Mouse (Mus musculus) midbrain, embryonic 12.5 days (tissue): ENCODE results near the gene Smdt1. TPM values are rescaled to one million over a fixed set of nuclear protein-coding genes. Genes with fewer than 3 reads are reported as not detected.
A peak's percentile ranks its signal among the peaks of the same experiment; 100 is the strongest.

Experiments used
- ATAC-seq: fragments of 200-750 bp; cut with Nextera tagmentation; 2 replicates; pipeline ENCODE4 v1.8.0; 2017; ENCODE audit warnings: low read depth, moderate TSS enrichment, moderate library complexity; ENCODE audit not compliant: low FRiP score
- H3K27ac ChIP-seq: fragments of 300-500 bp; sonication (generic); replicated peaks from 2 replicates; pipeline ENCODE4 v1.5.1; 2016; ENCODE audit warnings: mild to moderate bottlenecking
- H3K27me3 ChIP-seq: fragments of 300-500 bp; sonication (generic); 2 replicates; pipeline ENCODE4 v1.6.1; 2016; ENCODE audit warnings: mild to moderate bottlenecking
- H3K36me3 ChIP-seq: fragments of 300-500 bp; sonication (generic); 2 replicates; pipeline ENCODE4 v1.6.1; 2016
- H3K4me1 ChIP-seq: fragments of 300-500 bp; sonication (generic); 2 replicates; pipeline ENCODE4 v1.6.1; 2016
- H3K4me2 ChIP-seq: fragments of 300-500 bp; sonication (generic); replicated peaks from 2 replicates; pipeline ENCODE4 v1.6.1; 2016; ENCODE audit warnings: mild to moderate bottlenecking, moderate library complexity
- H3K4me3 ChIP-seq: fragments of 300-500 bp; sonication (generic); 2 replicates; pipeline ENCODE4 v1.5.1; 2016; ENCODE audit warnings: mild to moderate bottlenecking
- H3K9ac ChIP-seq: fragments of 300-500 bp; sonication (generic); replicated peaks from 2 replicates; pipeline ENCODE4 v1.6.1; 2016; ENCODE audit warnings: mild to moderate bottlenecking, moderate library complexity
- H3K9me3 ChIP-seq: fragments of 300-500 bp; sonication (generic); 2 replicates; pipeline ENCODE4 v1.6.1; 2016; ENCODE audit warnings: mild to moderate bottlenecking
- WGBS: fragments of 180-500 bp; shearing (Covaris S2); methylation state at CpG from one replicate; pipeline ENCODE4 v1.1.7; 2016; 5-methylcytosine and 5-hydroxymethylcytosine counted together
- polyA plus RNA-seq: library from polyadenylated mRNA; unstranded; fragments of >200 nt; fragmentation: Nextera tagmentation; extraction: Ambion mirVana; gene quantifications from 2 replicates; pipeline ENCODE4 v1.2.1, GENCODE M21; 2016

The Smdt1 gene
- 248 and 261 TPM in 2 replicates for polyA plus RNA-seq

DNA sequence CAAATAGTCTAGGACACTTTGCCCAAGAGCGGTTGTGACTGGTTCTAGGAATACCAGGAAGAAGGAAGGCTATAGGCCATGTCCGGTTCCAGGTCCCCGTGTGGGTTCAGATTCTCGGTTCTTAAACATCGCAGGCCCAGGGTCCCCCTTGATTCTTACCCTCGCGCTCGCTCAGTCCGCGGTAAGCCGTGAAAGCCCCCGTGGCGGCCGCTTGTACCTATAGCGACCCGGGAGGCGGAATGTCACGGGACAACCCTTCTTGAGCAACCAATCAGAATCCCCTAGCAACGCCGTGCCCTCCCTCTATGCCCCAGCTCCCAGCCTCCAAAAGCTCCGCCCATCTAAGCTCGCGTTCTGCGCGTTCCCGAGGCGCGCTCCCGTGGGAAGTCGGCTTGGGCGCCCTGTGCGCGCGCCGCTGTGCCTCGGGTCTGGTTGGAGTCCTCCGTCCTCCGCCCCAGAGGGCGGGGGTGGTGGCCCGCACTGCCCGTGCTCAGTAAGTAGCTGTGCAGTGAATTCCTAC lies at the start of gene Smdt1, which contains the start of the genes Naga and Pheta2:
Smdt1 (plus strand) TSS at position 367 of the 520 bp plus-strand sequence.
Naga (minus strand) TSS at position 333 of the 520 bp plus-strand sequence.
Pheta2 (plus strand) TSS at position 350 of the 520 bp plus-strand sequence.
- H3K9me3 ChIP-seq = no peaks in the 10 kb centered on the region
- H3K4me3 ChIP-seq = peak within 1 kb of the TSS; percentile 55
- peak; percentile 90 for ATAC-seq
- H3K4me2 ChIP-seq = peak within 1 kb of the TSS; percentile 66
- peaks cover 30% of the 10 kb centered on the region for H3K27me3 ChIP-seq
- peaks cover 23% of the 10 kb centered on the region for H3K36me3 ChIP-seq
- H3K9ac ChIP-seq = peak within 1 kb of the TSS; percentile 55
- under 1% methylated on average over 41 of the region's 41 CpGs for WGBS
- H3K27ac ChIP-seq = 0 out of 2 replicates have a peak within 1 kb of the TSS, but pooled peaks have one; percentile 35
- H3K4me1 ChIP-seq = peaks cover 22% of the 10 kb centered on the region

DNA sequence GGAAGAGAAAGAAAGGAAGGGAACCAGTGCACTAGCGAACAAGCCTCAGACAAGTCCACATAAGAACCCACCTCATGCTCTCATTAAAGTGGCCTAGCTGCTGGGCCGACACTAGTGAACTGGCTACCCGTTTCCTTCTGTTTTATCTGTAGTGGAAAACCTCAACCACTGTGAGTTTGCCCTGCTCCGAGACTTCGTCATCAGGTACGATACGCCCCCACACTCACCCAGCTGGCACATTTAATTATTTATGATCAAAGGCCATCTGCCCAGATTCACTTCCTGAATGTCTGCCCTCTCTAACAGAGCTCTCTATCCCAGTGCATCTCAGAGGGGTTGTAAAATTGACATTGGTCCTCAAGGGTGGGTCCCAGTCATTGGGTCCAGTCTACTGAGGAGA lies 48.5 kb upstream of the Smdt1 start:
- no peak for ATAC-seq
- H3K27ac ChIP-seq = no peak overlapping the region
- H3K4me2 ChIP-seq = no peak overlapping the region
- no peaks in the 10 kb centered on the region for H3K27me3 ChIP-seq
- WGBS = 95% methylated on average over 7 of the region's 7 CpGs
- H3K4me3 ChIP-seq = no peak overlapping the region
- H3K4me1 ChIP-seq = peaks cover 18% of the 10 kb centered on the region
- peaks cover 66% of the 10 kb centered on the region for H3K36me3 ChIP-seq
- H3K9me3 ChIP-seq = no peaks in the 10 kb centered on the region
- no peak overlapping the region for H3K9ac ChIP-seq

DNA sequence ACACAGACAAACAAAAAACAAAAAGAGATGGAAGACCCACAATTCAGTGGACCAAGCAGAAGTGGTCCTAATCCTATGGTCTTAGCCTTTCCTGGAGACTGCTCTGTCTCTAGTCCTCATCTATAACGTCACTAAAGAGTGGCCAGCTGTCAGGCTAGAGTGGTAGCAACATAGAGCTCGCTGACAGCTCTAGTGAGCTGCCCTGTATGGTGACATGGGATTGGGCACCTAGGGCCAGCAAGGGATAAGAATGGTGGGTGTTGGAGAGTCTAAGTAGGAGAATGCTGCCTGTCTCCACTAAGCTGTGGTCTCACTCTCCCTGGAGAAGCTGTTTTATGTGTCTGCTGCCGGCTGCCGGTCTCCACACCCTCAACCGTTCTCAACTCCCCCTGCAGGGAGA lies 45.9 kb upstream of the Smdt1 start:
- Histone ChIP-seq H3K4me2 (peak overlapping the region; percentile 8; the same call in 1 of the 2 replicates), H3K9me3 (no peaks in the 10 kb centered on the region), H3K36me3 (peaks cover 40% of the 10 kb centered on the region), H3K4me3 (no peak overlapping the region), H3K9ac (no peak overlapping the region), H3K27ac (peak overlapping the region; percentile 60), H3K4me1 (peaks cover 18% of the 10 kb centered on the region), H3K27me3 (no peaks in the 10 kb centered on the region)
- 10% methylated on average over 5 of the region's 5 CpGs for WGBS
- ATAC-seq = peak; percentile 38

DNA sequence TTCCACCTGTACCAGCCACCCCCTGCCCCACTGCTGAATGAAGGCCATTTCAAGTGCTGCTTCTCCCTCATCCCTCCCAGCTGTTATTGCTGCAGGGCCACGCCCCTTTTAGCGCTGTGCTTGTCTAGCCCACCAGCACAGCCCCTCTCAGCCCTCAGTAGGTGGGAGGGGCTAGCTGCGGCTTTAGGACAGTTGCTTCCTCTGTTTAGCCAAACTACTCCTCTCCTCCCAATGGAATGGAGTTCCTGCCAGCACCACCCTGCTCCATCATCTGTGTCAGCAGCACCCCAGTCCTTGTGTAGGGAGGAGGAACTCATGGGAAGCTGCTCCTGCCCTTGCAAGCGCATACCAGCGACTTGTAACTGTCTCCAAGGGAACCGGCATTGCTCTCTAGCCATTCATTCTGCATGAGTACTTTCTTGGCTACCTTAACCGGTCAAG lies 45.5 kb upstream of the Smdt1 start:
- 5% methylated on average over 7 of the region's 7 CpGs for WGBS
- no peaks in the 10 kb centered on the region for H3K9me3 ChIP-seq
- H3K4me2 ChIP-seq = peak overlapping the region; percentile 8; the same call in 1 of the 2 replicates
- peak overlapping the region; percentile 60 for H3K27ac ChIP-seq
- no peak overlapping the region for H3K4me3 ChIP-seq
- H3K4me1 ChIP-seq = peaks cover 18% of the 10 kb centered on the region
- H3K36me3 ChIP-seq = peaks cover 36% of the 10 kb centered on the region
- H3K27me3 ChIP-seq = no peaks in the 10 kb centered on the region
- peak; percentile 87 for ATAC-seq
- H3K9ac ChIP-seq = no peak overlapping the region

DNA sequence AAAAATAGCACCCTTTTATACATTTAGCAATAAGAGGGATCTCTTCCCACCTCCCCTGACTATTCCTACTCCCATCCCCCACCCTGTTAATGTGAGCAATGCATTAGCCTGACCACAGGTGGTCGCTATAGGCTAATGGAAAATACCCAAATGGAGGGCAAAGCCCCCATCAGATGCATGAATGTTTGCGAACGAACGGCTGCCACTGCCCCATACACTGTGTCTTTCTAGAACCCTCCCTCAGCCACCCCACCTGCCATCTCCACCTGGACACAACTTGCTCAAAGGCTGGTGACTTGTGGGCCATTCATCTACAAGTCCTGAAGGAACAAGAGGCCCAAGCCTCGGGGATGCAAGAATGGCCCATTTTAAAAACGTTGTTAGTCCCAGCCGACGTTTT lies 44.7 kb upstream of the Smdt1 start:
- Histone ChIP-seq H3K4me3 (no peak overlapping the region), H3K4me1 (peaks cover 18% of the 10 kb centered on the region), H3K27ac (no peak overlapping the region), H3K9me3 (peaks cover 4% of the 10 kb centered on the region; the same call in 1 of the 2 replicates), H3K27me3 (peaks cover 6% of the 10 kb centered on the region; the same call in 1 of the 2 replicates), H3K9ac (no peak overlapping the region), H3K4me2 (no peak overlapping the region), H3K36me3 (peaks cover 28% of the 10 kb centered on the region)
- no peak for ATAC-seq
- 54% methylated on average over 8 of the region's 8 CpGs for WGBS

DNA sequence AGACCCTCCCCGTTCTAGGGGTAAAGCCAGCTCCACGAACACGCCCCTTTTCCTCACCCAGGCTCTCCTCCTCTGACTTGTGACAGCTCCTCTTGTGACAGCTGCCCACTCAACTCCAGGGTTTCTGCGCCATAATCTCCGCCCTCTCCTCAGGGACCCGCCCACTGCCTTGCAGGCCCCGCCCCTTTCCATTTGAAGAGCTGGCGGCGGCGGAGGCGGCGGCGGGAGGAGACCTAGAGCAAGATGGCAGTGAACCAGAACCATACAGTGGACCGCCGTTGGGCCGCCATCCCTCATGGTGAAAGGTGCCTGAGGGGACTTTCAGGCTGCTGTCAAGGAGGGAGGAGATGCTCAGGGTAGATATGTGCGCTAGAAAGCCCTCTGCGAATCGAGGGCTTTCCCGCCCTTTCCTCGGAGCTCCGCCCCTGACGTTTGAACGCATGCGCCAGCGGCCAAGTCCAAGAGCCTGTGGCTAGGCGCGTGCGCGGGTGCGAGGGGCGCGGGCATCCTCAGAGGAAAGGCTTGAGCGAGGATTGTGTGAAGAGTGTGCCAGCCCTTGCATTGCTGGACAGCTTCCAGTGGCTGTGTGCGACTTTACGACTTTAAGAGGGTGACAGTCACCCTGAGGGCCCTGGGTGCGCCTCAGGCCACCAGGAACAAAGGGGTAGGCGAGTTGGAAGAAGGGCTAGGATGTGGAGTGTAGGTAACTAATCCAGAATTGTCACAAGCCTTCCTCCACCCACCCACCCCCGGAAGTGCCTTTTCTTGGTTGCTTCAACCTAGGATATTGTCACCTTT lies 39.8 kb upstream of the Smdt1 start, which contains the start of gene Wbp2nl:
Wbp2nl (plus strand) TSS at position 191 of the 798 bp plus-strand sequence.
- 61% methylated on average over 39 of the region's 39 CpGs for WGBS
- H3K4me2 ChIP-seq = no peak within 1 kb of the TSS
- H3K4me1 ChIP-seq = peaks cover 4% of the 10 kb centered on the region
- no peak for ATAC-seq
- no peaks in the 10 kb centered on the region for H3K36me3 ChIP-seq
- H3K27me3 ChIP-seq = peaks cover 9% of the 10 kb centered on the region; the same call in 1 of the 2 replicates
- H3K4me3 ChIP-seq = no peak within 1 kb of the TSS
- H3K9ac ChIP-seq = no peak within 1 kb of the TSS
- H3K27ac ChIP-seq = no peak within 1 kb of the TSS
- H3K9me3 ChIP-seq = peaks cover 4% of the 10 kb centered on the region; the same call in 1 of the 2 replicates

DNA sequence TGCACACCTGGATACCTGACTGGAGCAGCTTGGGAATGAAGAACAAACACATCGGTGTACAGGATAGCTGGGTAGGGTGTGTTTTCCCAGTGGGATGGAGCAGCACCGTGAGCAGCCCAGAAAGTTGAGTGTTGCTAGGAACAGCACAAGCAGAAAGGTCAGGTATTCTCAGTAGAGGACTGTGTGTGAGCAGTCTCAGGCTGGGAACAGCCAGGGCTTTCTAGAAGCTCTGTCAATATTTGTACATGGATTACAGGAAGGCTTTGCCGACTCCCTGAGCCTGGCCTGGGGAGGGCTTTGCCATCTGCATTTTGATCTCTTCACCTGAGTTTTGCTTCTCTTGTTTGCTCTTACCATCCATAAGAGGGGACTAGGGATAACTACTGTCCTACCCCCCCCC lies 31.7 kb upstream of the Smdt1 start:
- WGBS = 60% methylated on average over 3 of the region's 3 CpGs
- Histone ChIP-seq H3K4me2 (no peak overlapping the region), H3K4me1 (no peaks in the 10 kb centered on the region), H3K4me3 (no peak overlapping the region), H3K9me3 (no peaks in the 10 kb centered on the region), H3K36me3 (no peaks in the 10 kb centered on the region), H3K27ac (no peak overlapping the region), H3K9ac (no peak overlapping the region), H3K27me3 (no peaks in the 10 kb centered on the region)
- no peak for ATAC-seq

DNA sequence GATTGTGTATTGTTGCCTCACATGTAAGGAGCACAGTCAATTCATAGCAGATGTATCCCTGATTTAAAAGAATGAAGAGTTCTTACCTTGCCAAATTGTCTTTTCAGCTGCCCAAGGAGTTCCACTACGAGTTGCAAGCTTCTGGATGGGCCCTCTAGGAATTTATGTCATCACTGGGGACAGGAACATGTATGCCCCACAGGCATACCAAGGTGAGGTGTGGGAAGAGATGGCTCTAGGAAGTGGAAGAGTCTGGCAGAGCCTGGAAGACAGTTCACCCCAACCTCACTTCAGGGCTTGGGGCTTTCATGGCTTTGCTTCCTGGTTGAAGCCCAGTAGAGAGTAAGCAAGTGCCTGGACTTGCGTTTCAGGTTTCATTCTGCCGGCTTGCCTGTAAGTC lies 30.3 kb upstream of the Smdt1 start:
- H3K36me3 ChIP-seq = no peaks in the 10 kb centered on the region
- H3K27me3 ChIP-seq = no peaks in the 10 kb centered on the region

DNA sequence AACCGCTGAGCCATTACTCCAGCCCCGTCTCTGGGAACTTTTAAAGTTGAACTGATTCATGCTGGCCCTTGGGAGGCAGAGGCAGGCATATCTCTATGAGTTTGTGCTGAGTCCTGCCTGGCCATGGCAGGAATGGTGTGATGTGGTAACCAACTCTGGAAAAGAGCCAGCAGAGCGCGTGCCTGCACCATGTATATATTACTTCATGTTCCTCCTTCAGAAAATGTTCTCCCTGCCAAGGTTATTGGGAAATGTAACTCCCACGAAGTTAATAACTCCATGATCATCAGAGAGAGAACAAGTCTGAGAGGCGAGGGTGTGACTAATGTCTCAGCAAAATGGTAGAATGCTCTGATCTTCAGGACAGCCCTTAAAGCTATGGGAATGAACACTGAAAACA lies 20.9 kb upstream of the Smdt1 start:
- H3K9ac ChIP-seq = no peak overlapping the region
- H3K27ac ChIP-seq = no peak overlapping the region
- H3K4me2 ChIP-seq = no peak overlapping the region
- H3K9me3 ChIP-seq = no peaks in the 10 kb centered on the region
- no peaks in the 10 kb centered on the region for H3K36me3 ChIP-seq
- H3K4me3 ChIP-seq = no peak overlapping the region
- H3K27me3 ChIP-seq = no peaks in the 10 kb centered on the region
- 87% methylated on average over 6 of the region's 6 CpGs for WGBS
- no peak for ATAC-seq
- no peaks in the 10 kb centered on the region for H3K4me1 ChIP-seq

More for the DNA sequence above, 30.3 kb upstream of the Smdt1 start:
- no peak overlapping the region for H3K9ac ChIP-seq
- H3K4me2 ChIP-seq = no peak overlapping the region
- WGBS = 79% methylated on average over 3 of the region's 3 CpGs
- ATAC-seq = no peak
- H3K9me3 ChIP-seq = no peaks in the 10 kb centered on the region
- H3K4me1 ChIP-seq = no peaks in the 10 kb centered on the region
- no peak overlapping the region for H3K27ac ChIP-seq
- no peak overlapping the region for H3K4me3 ChIP-seq

DNA sequence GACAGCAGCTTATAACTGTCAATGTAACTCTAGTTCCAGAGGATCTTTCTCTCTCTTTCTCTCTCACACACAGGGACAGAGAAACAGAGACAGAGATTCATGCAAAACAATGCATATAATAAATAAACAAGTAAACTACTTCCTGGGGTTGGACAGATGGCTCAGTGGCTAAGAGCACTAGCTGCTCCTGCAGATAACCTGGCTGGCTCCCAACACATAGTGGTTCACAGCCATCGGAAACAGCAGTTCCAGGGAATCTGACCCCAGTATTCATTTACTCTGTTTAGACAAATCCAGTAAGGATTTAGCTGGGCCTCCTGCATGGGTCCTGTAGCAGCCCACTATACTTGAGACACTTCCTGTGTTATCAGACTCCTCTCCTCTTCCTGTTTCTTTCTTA lies 19.1 kb upstream of the Smdt1 start:
- Histone ChIP-seq H3K4me3 (no peak overlapping the region), H3K4me1 (no peaks in the 10 kb centered on the region), H3K9me3 (no peaks in the 10 kb centered on the region), H3K27me3 (no peaks in the 10 kb centered on the region), H3K36me3 (no peaks in the 10 kb centered on the region), H3K4me2 (no peak overlapping the region), H3K9ac (no peak overlapping the region), H3K27ac (no peak overlapping the region)
- 81% methylated on average over 1 of the region's 1 CpGs for WGBS
- no peak for ATAC-seq

DNA sequence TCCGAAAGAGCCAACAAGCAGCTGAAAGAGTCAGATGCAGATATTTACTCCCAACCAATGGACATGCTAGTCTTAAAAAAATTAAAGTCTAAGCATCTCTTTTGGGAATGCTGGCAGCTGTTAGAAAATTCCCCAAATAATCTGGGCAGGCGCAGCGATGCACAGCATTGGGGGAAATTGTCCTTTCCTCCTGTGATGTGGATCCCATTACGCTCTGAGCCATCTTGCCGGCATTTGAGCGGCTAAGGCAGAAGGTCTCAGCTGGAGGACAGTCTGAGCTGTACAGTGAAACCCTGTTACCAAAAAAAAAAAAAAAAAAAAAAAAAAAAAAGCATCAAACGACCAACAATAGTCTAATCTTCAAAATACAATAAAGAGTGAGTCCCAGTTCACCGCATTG lies 16.6 kb upstream of the Smdt1 start:
- Histone ChIP-seq H3K4me2 (no peak overlapping the region), H3K9ac (no peak overlapping the region), H3K4me1 (no peaks in the 10 kb centered on the region), H3K9me3 (no peaks in the 10 kb centered on the region), H3K4me3 (no peak overlapping the region), H3K27ac (no peak overlapping the region), H3K36me3 (no peaks in the 10 kb centered on the region), H3K27me3 (no peaks in the 10 kb centered on the region)
- ATAC-seq = no peak
- 80% methylated on average over 8 of the region's 8 CpGs for WGBS

DNA sequence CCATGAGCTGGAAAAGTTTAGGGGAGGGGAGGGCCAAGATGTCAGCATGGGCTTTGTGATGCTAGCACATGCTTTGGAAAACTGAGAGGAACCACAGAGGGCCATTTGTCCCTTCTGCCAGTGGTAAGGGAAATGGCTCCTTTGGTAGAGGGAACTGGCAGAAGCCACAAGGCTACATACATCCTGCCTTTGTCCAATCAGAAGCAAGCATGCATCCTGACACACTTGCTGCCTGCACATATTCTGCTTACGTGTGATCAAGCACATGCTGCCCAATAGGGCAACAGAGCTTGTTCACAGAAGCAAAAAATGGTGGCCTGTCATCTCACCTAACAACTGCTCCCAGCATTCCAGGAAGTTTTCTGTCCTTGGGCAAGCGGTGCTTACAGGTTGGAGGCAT lies 13.4 kb upstream of the Smdt1 start:
- Histone ChIP-seq H3K9me3 (no peaks in the 10 kb centered on the region), H3K4me2 (no peak overlapping the region), H3K4me3 (no peak overlapping the region), H3K4me1 (peaks cover 1% of the 10 kb centered on the region; the same call in 1 of the 2 replicates), H3K27me3 (no peaks in the 10 kb centered on the region), H3K9ac (no peak overlapping the region), H3K27ac (no peak overlapping the region), H3K36me3 (peaks cover 8% of the 10 kb centered on the region; the same call in 1 of the 2 replicates)
- whole genome bisulfite sequencing = 84% methylated on average over 2 of the region's 2 CpGs
- no peak for ATAC-seq
